Comparison of ENCODE assay signal across 9 mouse cellular contexts in genomic region chr19:46508738-46509137, GRCm38 (mm10). TPM values are rescaled to one million over a fixed set of nuclear protein-coding genes. Genes with fewer than 3 reads are reported as not detected.
DNase-seq lines count a peak whose midpoint lies in the region; ATAC-seq and TF ChIP-seq lines count a peak whose summit lies in the region.
"Had no signal": no experiment of that assay in that cellular context is flagged by ENCODE, and none has a peak within 500 bp of the region (broad histone marks: within the 10 kb centered on the region; RNA-seq: fewer than 3 reads in every experiment).

No protein-coding gene starts in this region.

- H3K36me3 ChIP-seq in embryonic facial prominence, embryonic 14.5 days (ENCODE audit: control insufficient read depth, insufficient read depth, low read length): peaks cover 79% of the 10 kb centered on the region
- peaks cover 83% of the 10 kb centered on the region for H3K36me3 ChIP-seq in liver, embryonic 15.5 days (replicated peaks)

- no peaks in the 10 kb centered on the region for H3K9me3 ChIP-seq in embryonic facial prominence, embryonic 14.5 days (ENCODE audit: control insufficient read depth, low read length)
- H3K9me3 ChIP-seq in liver, embryonic 15.5 days (replicated peaks): no peaks in the 10 kb centered on the region
- H3K9me3 ChIP-seq: embryonic facial prominence, embryonic 15.5 days had no signal

- 44% methylated on average over 3 of the region's 3 CpGs for WGBS in cerebellum, adult 2 months
- 67% methylated on average over 3 of the region's 3 CpGs for WGBS in embryonic facial prominence, embryonic 14.5 days
- 78% methylated on average over 3 of the region's 3 CpGs for WGBS in liver, embryonic 15.5 days (ENCODE audit: insufficient replicate concordance)

- TF ChIP-seq CTCF in cerebellum, adult 2 months (IDR thresholded peaks at IDR 0.05; ENCODE audit: borderline replicate concordance, insufficient read depth, low read depth, low read length): no peak
- TF ChIP-seq CTCF in layer of hippocampus, adult 2 months (conservative IDR thresholded peaks at IDR 0.05): no peak

- H3K27ac ChIP-seq in cerebellum, adult 2 months (ENCODE audit: insufficient read depth, low read length): peak overlapping the region; percentile 29
- H3K27ac ChIP-seq in layer of hippocampus, adult 2 months: peak overlapping the region; percentile 100; the same call in 1 of the 2 replicates
- H3K27ac ChIP-seq in embryonic facial prominence, embryonic 14.5 days (replicated peaks; ENCODE audit: low read depth, low read length): no peak overlapping the region
- peak overlapping the region; percentile 42; the same call in 1 of the 2 replicates for H3K27ac ChIP-seq in liver, embryonic 15.5 days (replicated peaks)
- H3K27ac ChIP-seq: embryonic facial prominence, embryonic 15.5 days had no signal

- no peaks in the 10 kb centered on the region for H3K27me3 ChIP-seq in cerebellum, adult 2 months (ENCODE audit: control insufficient read depth, insufficient read depth, low read length)
- no peaks in the 10 kb centered on the region for H3K27me3 ChIP-seq in embryonic facial prominence, embryonic 14.5 days (replicated peaks; ENCODE audit: control insufficient read depth, insufficient read depth, low read length)
- no peaks in the 10 kb centered on the region for H3K27me3 ChIP-seq in liver, embryonic 15.5 days
- H3K27me3 ChIP-seq: embryonic facial prominence, embryonic 15.5 days had no signal

- no peak for TF ChIP-seq POLR2A in cerebellum, adult 2 months (IDR thresholded peaks at IDR 0.05; ENCODE audit: borderline replicate concordance, insufficient read depth, low read length)

- H3K9ac ChIP-seq in embryonic facial prominence, embryonic 14.5 days (ENCODE audit: low read depth, low read length): 0 out of 2 replicates have a peak overlapping the region, but pooled peaks have one; percentile 5
- H3K9ac ChIP-seq in liver, embryonic 15.5 days: 0 out of 2 replicates have a peak overlapping the region, but pooled peaks have one; percentile 13
- H3K9ac ChIP-seq: embryonic facial prominence, embryonic 15.5 days had no signal

- no peak overlapping the region for H3K4me2 ChIP-seq in embryonic facial prominence, embryonic 14.5 days (ENCODE audit: low read depth, low read length)
- H3K4me2 ChIP-seq in liver, embryonic 15.5 days: 0 out of 2 replicates have a peak overlapping the region, but pooled peaks have one; percentile 5
- H3K4me2 ChIP-seq: embryonic facial prominence, embryonic 15.5 days had no signal

- no peak for ATAC-seq in cerebellum, adult (ENCODE audit: insufficient number of reproducible peaks, low FRiP score, low TSS enrichment)
- no peak for ATAC-seq in embryonic facial prominence, embryonic 14.5 days (ENCODE audit: low read depth)
- no peak for ATAC-seq in liver, embryonic 15.5 days (ENCODE audit: insufficient read depth)

- DNase-seq in cerebellum, adult 2 months: no peak
- DNase-seq in layer of hippocampus, adult 2 months (ENCODE audit: low spot score in 2 of 2): no peak
- no peak for DNase-seq in layer of hippocampus, postnatal 10 days (ENCODE audit: low spot score in 2 of 2)
- no peak for DNase-seq in embryonic facial prominence, embryonic 14.5 days (ENCODE audit: low spot score)
- no peak for DNase-seq in urinary bladder, postnatal 25 days (ENCODE audit: low spot score)
- no peak for DNase-seq in embryo, embryonic 10 days (ENCODE audit: low spot score)

- peaks cover 36% of the 10 kb centered on the region for H3K4me1 ChIP-seq in cerebellum, adult 2 months (ENCODE audit: control insufficient read depth, insufficient read depth, low read length)
- peaks cover 37% of the 10 kb centered on the region for H3K4me1 ChIP-seq in embryonic facial prominence, embryonic 14.5 days (ENCODE audit: control insufficient read depth, insufficient read depth, low read length)
- H3K4me1 ChIP-seq in liver, embryonic 15.5 days (replicated peaks): peaks cover 82% of the 10 kb centered on the region

- H3K4me3 ChIP-seq in cerebellum, adult 2 months (replicated peaks; ENCODE audit: insufficient read depth, low read depth, low read length): no peak overlapping the region
- no peak overlapping the region for H3K4me3 ChIP-seq in layer of hippocampus, adult 2 months
- H3K4me3 ChIP-seq in embryonic facial prominence, embryonic 14.5 days (ENCODE audit: low read depth, low read length): no peak overlapping the region
- no peak overlapping the region for H3K4me3 ChIP-seq in liver, embryonic 15.5 days (replicated peaks)
- H3K4me3 ChIP-seq: embryonic facial prominence, embryonic 15.5 days had no signal

RNA-seq across cellular contexts. Expression of gene Trim8, which starts 7.2 kb away (rescaled TPM):
- 40.3 and 43.4 TPM in 2 replicates for polyA plus RNA-seq in cerebellum, adult 2 months (2012; rRNA removed)
- total RNA-seq in layer of hippocampus, adult 2 months (2021): 100 to 1,000 TPM in 1 of 2 experiments, 10 to 100 TPM in 1; 99.9 to 108 TPM
- 100 to 1,000 TPM; 108 to 111 TPM for total RNA-seq in layer of hippocampus, postnatal 10 days (2021)
- 21.5 and 27.1 TPM in 2 replicates for polyA plus RNA-seq in embryonic facial prominence, embryonic 14.5 days (2014; fragmentation: Nextera tagmentation; extraction: Ambion mirVana)
- 8.8 and 10.9 TPM in 2 replicates for polyA plus RNA-seq in liver, embryonic 15.5 days (2015; fragmentation: Nextera tagmentation; extraction: Ambion mirVana)
